Mouse (Mus musculus): ENCODE data around the gene Trim40. TPM values are rescaled to one million over a fixed set of nuclear protein-coding genes. Genes with fewer than 3 reads are reported as not detected.

The Trim40 gene
- not detected for total RNA-seq (2023)

GRCm38 (mm10) chr17:36890073-36890903 is at the start of gene Trim40:
Trim40 (minus strand) TSS chr17:36890123.

GRCm38 (mm10) chr17:36897552-36898205 is 7.8 kb upstream of the Trim40 start, which contains the start of gene Trim31:
Trim31 (plus strand) TSS chr17:36898118.

GRCm38 (mm10) chr17:36869284-36869954 is 20.5 kb downstream of the Trim40 start, which contains the start of gene Trim10:
Trim10 (plus strand) TSS chr17:36869574.

GRCm38 (mm10) chr17:36866719-36867527 is 23.0 kb downstream of the Trim40 start, which contains the start of gene Trim15:
Trim15 (minus strand) TSS chr17:36867210.

GRCm38 (mm10) chr17:36836874-36837647 is 52.9 kb downstream of the Trim40 start, which contains the start of gene Trim26:
Trim26 (plus strand) TSS chr17:36837134.

Other genes starting within 250 kb of the Trim40 start
- not detected for gene H2-M9, start 247.5 kb downstream of the Trim40 start, total RNA-seq (2023)
- gene H2-M1, start 217.9 kb downstream of the Trim40 start, total RNA-seq (2023): not detected
- gene H2-M10.5, start 117.2 kb downstream of the Trim40 start, total RNA-seq (2023): not detected
- gene H2-M10.6, start 78.0 kb downstream of the Trim40 start, total RNA-seq (2023): not detected
- gene Trim26, start 53.0 kb downstream of the Trim40 start, total RNA-seq (2023): 125 TPM
- not detected for gene Trim15, start 22.9 kb downstream of the Trim40 start, total RNA-seq (2023)
- 2.6 TPM for gene Trim10, start 20.5 kb downstream of the Trim40 start, total RNA-seq (2023)
- not detected for gene Trim31, start 8.0 kb upstream of the Trim40 start, total RNA-seq (2023)
- gene Rnf39, start 52.8 kb upstream of the Trim40 start, total RNA-seq (2023): 1.4 TPM
- 70.8 TPM for gene Ppp1r11, start 61.6 kb upstream of the Trim40 start, total RNA-seq (2023)
- gene Znrd1, start 68.4 kb upstream of the Trim40 start, total RNA-seq (2023): 64.3 TPM
- gene Znrd1as, start 68.5 kb upstream of the Trim40 start, total RNA-seq (2023): 1.7 TPM
- gene 2410137M14Rik, start 91.1 kb upstream of the Trim40 start, total RNA-seq (2023): not detected
- gene H2-M5, start 99.4 kb upstream of the Trim40 start, total RNA-seq (2023): not detected
- not detected for gene Zfp57, start 111.0 kb upstream of the Trim40 start, total RNA-seq (2023)
- gene Mog, start 133.3 kb upstream of the Trim40 start, total RNA-seq (2023): not detected
- 112 TPM for gene Gabbr1, start 155.8 kb upstream of the Trim40 start, total RNA-seq (2023)
- 0.21 TPM for gene Olfr90, start 198.4 kb upstream of the Trim40 start, total RNA-seq (2023)
- not detected for gene Olfr91, start 208.2 kb upstream of the Trim40 start, total RNA-seq (2023)
- not detected for gene Olfr92, start 230.0 kb upstream of the Trim40 start, total RNA-seq (2023)